Mouse (Mus musculus): ENCODE data around the gene Pawr. TPM values are rescaled to one million over a fixed set of nuclear protein-coding genes. Genes with fewer than 3 reads are reported as not detected.

Gene Pawr
- polyA plus RNA-seq, 1 experiment = not detected

GRCm38 (mm10) chr10:108307772-108308171 is 24.1 kb upstream of the Pawr start:
- Histone ChIP-seq H3K4me3 (ENCODE audit: insufficient read depth, low read depth, low read length) (no peak overlapping the region), H3K4me1 (ENCODE audit: control insufficient read depth, insufficient read depth, low read length) (no peaks in the 10 kb centered on the region), H3K27ac (ENCODE audit: insufficient read depth, low read depth, low read length) (no peak overlapping the region)
- 73% methylated on average over 11 of the region's 11 CpGs for WGBS
- TF ChIP-seq CTCF (IDR thresholded peaks at IDR 0.05; ENCODE audit: insufficient read depth, low read depth, low read length) (no peak), POLR2A (IDR thresholded peaks at IDR 0.05; ENCODE audit: insufficient read depth, low read depth, low read length) (no peak)

- WGBS = 95% methylated on average over 5 of the region's 5 CpGs
- H3K4me3 ChIP-seq (ENCODE audit: insufficient read depth, low read depth, low read length) = no peak overlapping the region
- no peak overlapping the region for H3K27ac ChIP-seq (ENCODE audit: insufficient read depth, low read depth, low read length)
- no peak for TF ChIP-seq CTCF (IDR thresholded peaks at IDR 0.05; ENCODE audit: insufficient read depth, low read depth, low read length)
- TF ChIP-seq POLR2A (IDR thresholded peaks at IDR 0.05; ENCODE audit: insufficient read depth, low read depth, low read length) = no peak
- no peaks in the 10 kb centered on the region for H3K4me1 ChIP-seq (ENCODE audit: control insufficient read depth, insufficient read depth, low read length)
Measured at GRCm38 (mm10) chr10:108310195-108310594, 21.7 kb upstream of the Pawr start.

- TF ChIP-seq CTCF (IDR thresholded peaks at IDR 0.05; ENCODE audit: insufficient read depth, low read depth, low read length) (no peak), POLR2A (IDR thresholded peaks at IDR 0.05; ENCODE audit: insufficient read depth, low read depth, low read length) (no peak)
- H3K4me1 ChIP-seq (ENCODE audit: control insufficient read depth, insufficient read depth, low read length) = no peaks in the 10 kb centered on the region
- WGBS = 96% methylated on average over 3 of the region's 3 CpGs
- no peak overlapping the region for H3K4me3 ChIP-seq (ENCODE audit: insufficient read depth, low read depth, low read length)
- H3K27ac ChIP-seq (ENCODE audit: insufficient read depth, low read depth, low read length) = no peak overlapping the region
Measured at GRCm38 (mm10) chr10:108311396-108311795, 20.5 kb upstream of the Pawr start.

DNA sequence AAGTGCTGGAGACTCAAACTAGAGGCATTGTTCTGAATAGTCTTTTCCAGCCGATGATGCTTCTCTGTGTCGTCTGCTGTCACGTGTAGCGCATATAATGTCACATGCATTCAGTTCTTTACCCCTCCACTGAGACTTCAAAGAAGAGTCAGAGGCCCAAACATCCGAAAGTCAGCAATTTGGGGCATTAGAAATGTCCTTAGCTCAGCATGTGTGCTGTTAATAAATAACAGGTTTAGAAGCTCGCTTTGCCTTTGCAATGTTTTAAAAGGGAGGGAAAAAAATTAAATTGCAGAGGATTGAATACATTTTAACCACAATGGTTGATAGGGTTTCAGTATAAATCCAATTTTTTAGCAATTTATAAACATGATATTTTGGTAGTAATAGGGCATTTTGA is 18.1 kb upstream of the Pawr start:
- no peaks in the 10 kb centered on the region for H3K4me1 ChIP-seq (ENCODE audit: control insufficient read depth, insufficient read depth, low read length)
- TF ChIP-seq POLR2A (IDR thresholded peaks at IDR 0.05; ENCODE audit: insufficient read depth, low read depth, low read length) = no peak
- no peak for TF ChIP-seq CTCF (IDR thresholded peaks at IDR 0.05; ENCODE audit: insufficient read depth, low read depth, low read length)
- no peak overlapping the region for H3K27ac ChIP-seq (ENCODE audit: insufficient read depth, low read depth, low read length)
- H3K4me3 ChIP-seq (ENCODE audit: insufficient read depth, low read depth, low read length) = no peak overlapping the region
- WGBS = 59% methylated on average over 6 of the region's 6 CpGs

DNA sequence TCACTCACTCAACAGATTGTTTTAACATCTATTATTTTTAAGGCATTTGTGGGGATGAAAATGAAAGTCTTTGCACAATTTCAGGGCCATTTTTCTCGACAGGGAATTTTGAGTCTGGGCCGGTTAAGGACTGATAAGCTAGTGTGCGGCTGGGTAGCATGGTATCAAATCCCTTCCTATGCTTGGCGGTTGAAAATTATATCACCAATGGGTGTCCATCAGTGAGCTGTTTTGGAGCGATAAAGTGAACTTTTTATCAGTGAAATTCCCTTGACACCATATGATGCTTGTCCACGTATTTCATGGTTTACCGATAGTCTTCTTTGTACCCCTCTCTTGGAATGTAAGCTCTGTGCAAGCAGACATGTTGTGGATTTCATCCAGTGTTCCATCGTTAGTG is 17.5 kb upstream of the Pawr start:
- no peak overlapping the region for H3K4me3 ChIP-seq (ENCODE audit: insufficient read depth, low read depth, low read length)
- TF ChIP-seq CTCF (IDR thresholded peaks at IDR 0.05; ENCODE audit: insufficient read depth, low read depth, low read length) (no peak), POLR2A (IDR thresholded peaks at IDR 0.05; ENCODE audit: insufficient read depth, low read depth, low read length) (no peak)
- H3K27ac ChIP-seq (ENCODE audit: insufficient read depth, low read depth, low read length) = no peak overlapping the region
- no peaks in the 10 kb centered on the region for H3K4me1 ChIP-seq (ENCODE audit: control insufficient read depth, insufficient read depth, low read length)
- 92% methylated on average over 8 of the region's 8 CpGs for WGBS

- TF ChIP-seq POLR2A (IDR thresholded peaks at IDR 0.05; ENCODE audit: insufficient read depth, low read depth, low read length) (no peak), CTCF (IDR thresholded peaks at IDR 0.05; ENCODE audit: insufficient read depth, low read depth, low read length) (no peak)
- Histone ChIP-seq H3K4me3 (ENCODE audit: insufficient read depth, low read depth, low read length) (no peak overlapping the region), H3K4me1 (ENCODE audit: control insufficient read depth, insufficient read depth, low read length) (no peaks in the 10 kb centered on the region), H3K27ac (ENCODE audit: insufficient read depth, low read depth, low read length) (no peak overlapping the region)
- WGBS = 97% methylated on average over 7 of the region's 7 CpGs
Measured at GRCm38 (mm10) chr10:108315236-108315635, 16.7 kb upstream of the Pawr start.

DNA sequence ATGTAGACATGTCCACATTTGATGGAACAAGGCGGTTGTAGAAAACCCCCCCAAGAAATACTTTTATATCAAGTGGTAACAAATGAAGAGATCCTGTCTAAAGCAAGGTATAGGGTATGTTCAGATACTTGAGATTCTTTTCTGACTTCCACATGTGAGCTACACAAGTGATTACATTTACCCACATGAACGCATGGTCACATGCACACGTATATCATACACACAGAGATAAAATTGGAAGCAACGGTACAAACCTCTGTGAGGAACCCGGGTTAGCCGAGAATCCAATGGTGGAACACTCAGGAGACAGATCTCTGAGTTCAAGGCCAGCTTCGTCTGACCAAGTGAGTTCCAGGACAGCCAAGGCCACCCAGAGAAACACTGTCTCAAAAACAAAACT is 3.6 kb upstream of the Pawr start:
- 97% methylated on average over 7 of the region's 7 CpGs for WGBS

GRCm38 (mm10) chr10:108328983-108329382 is 2.9 kb upstream of the Pawr start:
- no peak overlapping the region for H3K4me3 ChIP-seq (ENCODE audit: insufficient read depth, low read depth, low read length)
- TF ChIP-seq CTCF (IDR thresholded peaks at IDR 0.05; ENCODE audit: insufficient read depth, low read depth, low read length) (no peak), POLR2A (IDR thresholded peaks at IDR 0.05; ENCODE audit: insufficient read depth, low read depth, low read length) (no peak)
- peaks cover 5% of the 10 kb centered on the region for H3K4me1 ChIP-seq (ENCODE audit: control insufficient read depth, insufficient read depth, low read length)
- H3K27ac ChIP-seq (ENCODE audit: insufficient read depth, low read depth, low read length) = no peak overlapping the region
- WGBS = 91% methylated on average over 12 of the region's 12 CpGs

More for the DNA sequence above, 3.6 kb upstream of the Pawr start:
- Histone ChIP-seq H3K4me3 (ENCODE audit: insufficient read depth, low read depth, low read length) (no peak overlapping the region), H3K27ac (ENCODE audit: insufficient read depth, low read depth, low read length) (no peak overlapping the region), H3K4me1 (ENCODE audit: control insufficient read depth, insufficient read depth, low read length) (peaks cover 5% of the 10 kb centered on the region)
- no peak for TF ChIP-seq CTCF (IDR thresholded peaks at IDR 0.05; ENCODE audit: insufficient read depth, low read depth, low read length)

DNA sequence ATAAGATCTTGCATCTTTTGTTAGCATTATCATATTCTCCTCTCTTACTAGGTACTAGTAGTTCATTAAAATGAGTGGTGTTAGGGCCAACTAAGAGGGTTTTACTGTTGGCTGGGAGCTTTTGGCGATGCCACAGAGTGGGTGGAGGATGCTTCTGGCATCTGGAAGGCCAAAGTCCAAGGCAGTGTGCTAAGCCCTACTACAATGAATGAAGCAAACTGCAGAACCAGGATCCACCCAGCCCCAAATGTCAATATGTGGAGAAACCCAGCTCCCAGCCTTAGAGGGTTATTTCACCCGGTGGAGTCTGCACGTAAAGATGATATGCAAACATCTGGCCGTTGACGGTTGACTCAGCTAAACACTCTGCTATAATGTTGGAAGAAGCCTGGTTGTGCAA is 2.1 kb upstream of the Pawr start:
- TF ChIP-seq CTCF (IDR thresholded peaks at IDR 0.05; ENCODE audit: insufficient read depth, low read depth, low read length) (no peak), POLR2A (IDR thresholded peaks at IDR 0.05; ENCODE audit: insufficient read depth, low read depth, low read length) (no peak)
- WGBS = 90% methylated on average over 5 of the region's 5 CpGs
- H3K27ac ChIP-seq (ENCODE audit: insufficient read depth, low read depth, low read length) = no peak overlapping the region
- H3K4me1 ChIP-seq (ENCODE audit: control insufficient read depth, insufficient read depth, low read length) = peaks cover 5% of the 10 kb centered on the region
- no peak overlapping the region for H3K4me3 ChIP-seq (ENCODE audit: insufficient read depth, low read depth, low read length)

DNA sequence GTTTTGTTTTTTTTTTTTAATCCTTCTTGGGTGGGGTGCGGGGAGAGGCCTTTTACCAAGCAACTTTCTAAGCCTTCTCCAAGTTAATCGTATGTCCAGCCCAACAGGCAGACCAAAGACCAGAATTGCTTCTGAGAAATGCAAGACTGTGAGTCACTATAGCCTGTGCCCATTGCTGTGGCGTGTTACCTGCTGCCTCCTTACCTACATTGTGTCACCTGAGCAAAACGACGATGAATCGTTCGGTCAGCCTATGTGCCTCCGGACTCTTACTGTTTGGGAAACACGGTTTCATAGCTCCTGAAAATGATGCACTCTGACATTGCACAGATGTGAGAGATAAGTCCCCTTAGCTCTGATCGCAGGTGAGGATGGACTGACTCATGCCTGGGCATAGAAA is 957 bp upstream of the Pawr start:
- 20% methylated on average over 10 of the region's 10 CpGs for WGBS
- TF ChIP-seq CTCF (IDR thresholded peaks at IDR 0.05; ENCODE audit: insufficient read depth, low read depth, low read length) (no peak), POLR2A (IDR thresholded peaks at IDR 0.05; ENCODE audit: insufficient read depth, low read depth, low read length) (no peak)
- Histone ChIP-seq H3K27ac (ENCODE audit: insufficient read depth, low read depth, low read length) (no peak overlapping the region), H3K4me3 (ENCODE audit: insufficient read depth, low read depth, low read length) (no peak overlapping the region), H3K4me1 (ENCODE audit: control insufficient read depth, insufficient read depth, low read length) (peaks cover 5% of the 10 kb centered on the region)
